Mouse (Mus musculus) brain, adult 2 months (tissue): Measurements from ENCODE around the gene Cldn10.
A peak's percentile ranks its signal among the peaks of the same experiment; 100 is the strongest.
"Not testable (repeated sequence)": the region's sequence is repeated elsewhere in the genome, so short reads cannot be mapped to it uniquely, and the experiment has no call there.

Source experiments
- DNase-seq: peaks from one replicate; pipeline ENCODE4 v3.0.0; 2011; ENCODE audit warnings: low read depth, low spot score

Cldn10 gene

DNA sequence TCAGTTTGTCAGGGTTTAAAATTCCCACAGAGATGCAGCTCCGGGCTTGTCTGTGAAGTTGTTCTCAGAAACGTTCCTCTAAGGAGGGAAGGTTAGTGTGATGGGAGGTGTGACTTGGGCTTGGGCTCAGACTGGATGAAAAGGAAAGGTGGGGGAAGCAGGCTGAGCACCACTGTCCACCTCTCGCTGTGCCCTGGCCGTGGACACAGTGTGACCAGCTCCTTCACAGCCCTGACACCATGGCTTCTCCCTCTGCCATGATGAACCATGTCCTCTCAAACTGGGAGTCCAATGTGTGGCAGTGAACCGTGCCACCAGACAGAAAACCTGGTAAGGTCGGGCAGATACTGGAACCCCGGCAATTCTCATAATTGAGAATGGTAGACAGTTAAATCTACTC lies 6.1 kb upstream of the Cldn10 start:
- DNase-seq, result no peak

DNA sequence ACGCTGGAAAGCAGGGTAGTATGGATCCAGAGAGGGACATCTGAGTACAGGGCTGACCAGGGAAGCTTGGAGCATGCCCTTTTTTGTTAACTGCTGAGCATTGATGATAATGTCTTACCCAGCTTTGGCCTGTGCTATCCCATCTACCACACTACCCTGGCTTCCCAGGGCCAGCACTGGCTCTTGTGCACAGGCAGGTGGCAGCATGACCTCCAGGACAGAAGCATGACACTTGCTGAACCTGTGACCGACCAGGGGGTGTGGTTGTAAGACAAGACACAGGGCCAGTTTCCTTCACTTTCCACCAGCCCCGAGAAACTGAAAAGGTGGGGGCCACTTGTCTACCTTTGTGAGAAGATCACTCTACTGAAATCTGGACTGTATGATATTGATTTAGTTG lies 5.5 kb upstream of the Cldn10 start:
- no peak for DNase-seq

DNA sequence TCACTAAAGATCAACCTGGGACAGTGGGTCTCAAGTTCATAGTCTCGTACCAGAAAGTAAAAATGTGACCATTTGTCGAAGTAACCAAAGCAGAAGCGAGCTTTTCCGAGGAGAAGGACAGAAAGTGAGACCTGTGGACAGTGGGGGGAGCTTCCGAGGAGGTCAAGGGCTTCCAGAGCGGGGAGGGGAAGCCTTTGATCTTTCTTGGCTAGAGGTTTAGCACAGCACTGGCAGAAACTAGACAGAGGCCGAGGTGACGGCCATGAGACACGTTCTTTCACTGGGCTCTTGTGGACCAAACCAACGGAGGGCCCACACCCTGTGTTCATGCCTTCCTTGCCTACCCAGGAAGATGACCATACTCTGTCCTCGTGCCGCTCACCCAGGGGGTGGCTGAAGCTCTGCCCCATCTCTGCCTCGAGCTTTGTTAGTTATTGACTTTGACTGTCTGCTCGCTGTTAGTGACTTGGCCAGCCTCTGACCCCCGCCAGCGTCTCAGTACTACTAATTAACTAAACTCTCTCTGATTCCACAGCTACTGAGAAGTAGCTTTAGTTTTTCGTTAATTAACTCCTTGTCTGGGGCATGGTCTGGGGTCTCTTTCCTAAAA lies 4.3 kb upstream of the Cldn10 start:
- no peak for DNase-seq

DNA sequence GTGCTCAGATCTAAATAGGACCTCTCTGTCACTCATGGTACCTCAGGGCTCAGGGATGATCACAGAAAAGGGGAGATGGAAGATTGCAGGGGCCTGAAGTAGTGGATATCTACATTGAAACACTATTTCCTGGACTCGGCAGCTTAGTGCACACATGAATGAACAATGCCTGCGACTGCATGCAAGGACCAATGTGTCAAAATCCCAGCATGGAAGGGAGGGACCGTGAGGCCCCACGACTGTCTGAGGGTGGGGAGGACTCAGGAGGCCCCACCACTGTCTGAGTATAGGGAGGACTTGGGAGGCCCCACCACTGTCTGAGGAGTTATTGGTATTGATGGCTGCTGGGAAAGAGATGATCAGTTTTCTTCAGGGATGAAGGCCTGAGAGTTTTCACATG lies 2.5 kb downstream of the Cldn10 start:
- DNase-seq, result no peak

DNA sequence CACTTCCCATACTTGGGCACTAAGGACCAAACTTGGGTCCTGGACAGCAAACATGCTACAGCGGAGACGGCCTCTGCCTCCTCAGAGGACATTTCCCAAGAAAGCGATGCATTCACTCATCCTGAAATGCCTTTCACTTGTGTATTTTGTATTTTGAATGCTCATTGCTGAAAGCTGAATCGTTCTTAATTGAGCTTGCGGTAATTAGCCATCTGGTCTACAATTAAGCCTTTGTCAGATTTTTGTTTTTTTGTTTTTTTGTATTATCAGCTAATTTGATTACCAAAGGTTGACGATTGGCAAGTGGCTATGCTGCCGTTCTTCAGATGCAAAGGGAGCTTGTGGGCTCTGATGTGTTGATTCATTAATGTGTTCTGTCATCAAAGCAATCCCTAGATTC lies 5.2 kb downstream of the Cldn10 start:
- no peak for DNase-seq

DNA sequence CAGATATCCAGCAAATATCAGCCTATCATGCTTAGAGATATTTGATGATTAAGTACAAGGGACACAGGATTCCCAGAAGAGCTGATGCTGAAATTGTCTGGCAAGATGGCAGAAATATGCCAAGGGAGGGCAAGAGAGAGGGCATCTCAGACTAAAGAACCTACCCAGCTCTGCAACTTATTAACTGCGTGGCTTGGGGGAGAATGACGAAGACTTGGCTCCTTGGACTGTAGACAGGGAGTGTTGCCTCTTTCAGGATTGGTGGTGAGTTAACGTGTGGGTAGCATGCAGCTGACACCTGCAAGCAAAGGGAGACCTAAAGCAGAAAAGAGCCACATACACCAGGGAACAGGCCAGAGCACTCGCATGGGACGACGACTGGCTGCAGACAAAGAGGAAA lies 5.7 kb downstream of the Cldn10 start:
- no peak for DNase-seq

DNA sequence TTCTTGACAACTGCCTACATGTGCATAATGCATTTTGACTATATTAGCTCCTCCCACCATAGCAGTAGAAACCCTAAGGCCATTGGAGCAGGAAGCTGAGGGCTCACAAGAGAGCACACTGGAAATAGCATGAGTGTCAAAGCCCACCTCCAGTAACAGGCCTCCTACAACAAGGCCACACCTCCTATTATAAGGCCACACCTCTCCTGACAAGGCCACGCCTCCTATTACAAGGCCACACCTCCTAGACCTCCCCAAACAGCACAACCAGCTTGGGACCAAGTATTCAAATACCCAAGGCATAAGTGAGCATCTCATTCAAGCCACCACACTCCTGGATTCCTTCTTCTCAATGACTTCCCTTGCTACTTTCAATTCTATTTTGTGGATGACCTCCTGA lies 6.5 kb downstream of the Cldn10 start:
- no peak for DNase-seq

DNA sequence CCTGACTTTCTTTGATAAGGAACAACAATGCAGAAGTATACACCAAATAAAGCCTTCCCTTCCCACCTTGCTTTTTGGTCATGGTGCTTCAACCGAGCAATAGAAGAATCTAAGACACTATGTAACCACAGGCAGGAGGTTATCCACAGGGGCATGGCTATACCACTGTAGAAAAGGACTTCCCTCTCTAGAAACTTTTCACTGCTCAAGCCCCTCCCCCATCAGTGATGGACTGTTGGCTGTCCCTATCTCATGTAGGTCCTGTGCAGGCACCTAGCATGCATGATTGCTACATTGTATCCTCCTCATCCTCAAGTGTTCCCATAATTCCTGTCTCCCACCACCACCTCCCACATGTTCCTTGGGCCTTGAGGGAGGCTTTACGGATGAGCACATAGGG lies 7.2 kb downstream of the Cldn10 start:
- no peak for DNase-seq

DNA sequence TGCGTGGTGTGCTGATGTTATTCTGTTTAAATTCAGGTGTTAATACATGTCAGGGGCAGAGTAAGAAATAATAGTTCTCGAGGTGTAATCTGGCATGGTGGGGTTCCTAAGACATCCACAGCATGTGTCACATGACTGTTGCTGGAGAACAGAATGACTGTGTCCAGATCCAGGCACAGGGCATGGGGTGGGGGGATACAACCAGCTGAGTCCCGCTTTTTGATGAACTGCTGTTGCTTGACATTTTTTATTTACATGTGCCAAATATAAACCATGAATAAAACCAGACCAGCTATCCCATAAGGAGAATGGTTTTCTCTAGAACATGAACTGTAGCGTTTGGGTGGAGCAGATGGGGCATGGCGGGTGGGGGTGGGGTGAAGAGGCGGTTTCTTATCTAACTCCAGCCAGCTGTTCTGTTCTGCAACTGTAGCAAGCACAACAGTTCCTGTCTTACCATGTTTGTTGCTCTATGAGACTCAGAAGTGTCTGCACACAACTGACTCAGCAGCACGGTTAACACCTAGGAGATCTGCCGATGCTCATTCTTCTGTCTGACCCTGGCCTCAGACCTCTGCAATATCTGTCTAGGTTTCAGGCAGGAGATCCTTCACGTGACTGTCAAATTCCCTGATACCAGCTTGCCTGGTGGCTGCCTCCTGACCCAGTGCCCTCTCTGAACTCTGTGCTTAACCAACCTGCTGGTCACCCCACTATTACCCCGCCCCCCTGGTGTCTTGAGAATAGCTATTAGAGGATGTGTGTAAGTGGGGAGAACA lies 8.4 kb downstream of the Cldn10 start:
- peak; percentile 38 for DNase-seq

DNA sequence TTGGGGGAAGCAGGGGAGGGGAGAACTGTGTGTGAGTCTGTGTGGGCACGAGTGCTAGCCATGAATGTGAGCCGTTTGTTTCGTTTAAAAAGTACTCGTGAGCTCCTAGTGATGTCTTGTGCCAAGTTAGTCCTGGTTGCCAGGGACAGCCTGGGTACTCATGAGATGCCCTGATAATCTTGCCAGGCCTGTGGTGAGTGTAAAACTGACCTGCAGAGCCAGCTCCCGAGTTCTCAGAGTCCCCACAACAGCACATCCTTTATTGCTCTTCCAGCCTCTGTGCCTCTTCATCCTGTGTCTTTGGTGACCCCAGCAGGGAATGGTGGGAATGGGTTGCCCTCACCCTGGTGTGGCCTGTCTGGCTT lies 9.0 kb downstream of the Cldn10 start:
- DNase-seq, result no peak

DNA sequence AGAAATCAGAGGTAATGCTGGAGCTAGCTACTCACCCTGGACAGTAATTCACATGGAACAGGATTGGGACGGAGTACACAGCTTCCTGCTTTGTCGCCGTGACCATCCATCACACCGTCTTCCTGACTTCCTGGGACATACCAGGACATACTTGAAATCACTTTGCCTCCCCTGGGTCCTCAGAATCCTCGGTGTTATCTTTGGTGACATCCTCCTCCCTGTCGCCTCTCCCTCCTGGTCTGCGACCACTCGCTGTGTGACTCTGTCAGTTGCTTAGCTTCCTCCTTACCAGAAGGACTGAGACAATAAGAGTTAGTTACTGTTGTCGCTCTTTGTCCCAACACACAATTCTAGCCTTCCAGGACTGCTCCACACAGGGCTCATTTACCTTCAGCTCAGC lies 9.6 kb downstream of the Cldn10 start:
- DNase-seq, result no peak

DNA sequence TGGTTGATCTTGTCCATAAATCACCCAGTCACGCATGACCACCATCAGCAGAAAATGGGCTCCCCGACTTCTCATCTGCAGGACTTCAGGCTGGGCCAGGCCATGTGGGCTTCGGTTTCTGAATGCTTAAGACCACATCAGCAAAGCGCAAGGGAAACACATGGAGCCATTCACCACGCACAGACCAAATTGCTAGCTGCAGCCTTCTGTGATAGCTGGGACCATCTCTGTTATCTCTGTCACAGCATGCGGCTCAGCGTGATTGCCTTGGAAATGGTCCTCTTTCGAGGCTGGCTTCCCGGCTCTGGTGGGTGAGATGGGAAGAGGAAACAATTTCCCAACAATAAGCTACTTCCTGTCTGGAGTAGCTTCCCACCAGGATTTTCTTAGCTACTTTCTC lies 12.2 kb downstream of the Cldn10 start:
- DNase-seq, result no peak

DNA sequence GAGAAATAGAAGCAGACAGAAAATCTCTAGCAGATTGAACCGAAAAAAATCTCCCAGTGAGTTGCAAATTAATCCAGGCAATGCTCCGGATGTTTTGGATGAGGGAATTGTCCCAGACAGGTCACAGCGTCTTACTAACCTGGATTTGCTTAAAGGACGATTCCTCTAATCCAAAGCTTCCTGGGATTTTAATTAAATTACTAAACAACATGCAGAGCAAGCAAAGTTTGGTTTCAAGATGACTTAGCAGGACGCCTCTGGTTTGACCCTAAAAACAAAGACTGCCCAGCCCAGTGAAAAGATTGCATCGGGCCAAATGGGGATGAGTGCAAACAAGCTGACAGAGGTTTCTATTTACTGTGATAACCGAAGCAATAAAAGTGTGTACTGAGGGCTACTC lies 16.2 kb downstream of the Cldn10 start:
- DNase-seq, result no peak

DNA sequence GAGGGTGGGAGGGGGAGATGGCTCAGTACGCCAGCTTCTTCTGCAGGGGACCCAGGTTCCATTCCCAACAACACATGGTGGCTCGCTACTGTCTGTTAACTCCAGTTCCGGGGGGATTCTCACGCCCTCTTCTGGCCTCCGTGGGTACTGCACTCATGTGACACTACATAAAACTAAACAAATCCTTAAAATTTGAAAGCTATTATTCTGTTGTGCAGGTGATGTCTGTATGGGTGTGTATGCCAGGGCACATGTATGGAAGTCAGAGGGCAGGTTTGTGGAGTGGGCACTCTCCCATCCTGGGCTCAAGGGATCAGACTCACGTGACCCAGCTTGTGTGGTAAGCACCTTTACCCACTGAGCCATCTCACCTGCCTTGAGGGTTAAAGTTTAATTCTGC lies 16.6 kb downstream of the Cldn10 start:
- DNase-seq, result no peak

DNA sequence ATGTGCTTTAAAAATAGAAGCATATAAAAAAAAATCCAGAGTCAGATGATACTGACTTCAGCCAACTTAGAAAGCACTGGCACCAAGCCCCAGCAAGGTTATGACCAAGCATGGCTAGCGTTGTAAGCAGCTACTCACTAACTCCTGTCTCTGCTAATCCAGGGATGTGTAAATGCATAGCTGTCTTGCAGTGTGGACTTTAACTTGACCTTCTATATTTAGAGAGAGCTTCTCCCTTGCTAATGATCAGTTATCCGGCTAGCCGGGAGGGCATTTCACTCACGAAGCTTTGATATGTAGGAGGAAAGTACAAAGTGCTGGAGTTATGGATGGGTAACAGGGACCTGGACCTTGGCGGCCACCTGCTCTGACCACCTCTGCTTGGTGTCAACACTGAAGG lies 19.9 kb downstream of the Cldn10 start:
- no peak for DNase-seq

DNA sequence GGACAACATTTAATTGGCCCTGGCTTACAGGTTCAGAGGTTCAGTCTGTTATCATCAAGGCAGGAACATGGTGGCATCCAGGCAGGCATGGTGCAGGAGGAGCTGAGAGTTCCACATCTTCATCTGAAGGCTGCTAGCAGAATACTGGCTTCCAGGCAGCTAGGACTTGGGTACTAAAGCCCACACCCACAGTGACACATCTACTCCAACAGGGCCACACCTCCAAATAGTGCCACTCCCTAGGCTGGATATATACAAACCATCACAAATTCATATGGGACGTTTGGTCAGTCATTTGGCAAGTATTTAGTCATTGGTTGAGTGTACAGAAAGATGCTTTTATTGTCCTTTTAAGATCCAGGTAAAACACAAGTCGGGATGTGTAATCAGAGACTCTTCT lies 20.5 kb downstream of the Cldn10 start:
- DNase-seq, result not testable (repeated sequence)

DNA sequence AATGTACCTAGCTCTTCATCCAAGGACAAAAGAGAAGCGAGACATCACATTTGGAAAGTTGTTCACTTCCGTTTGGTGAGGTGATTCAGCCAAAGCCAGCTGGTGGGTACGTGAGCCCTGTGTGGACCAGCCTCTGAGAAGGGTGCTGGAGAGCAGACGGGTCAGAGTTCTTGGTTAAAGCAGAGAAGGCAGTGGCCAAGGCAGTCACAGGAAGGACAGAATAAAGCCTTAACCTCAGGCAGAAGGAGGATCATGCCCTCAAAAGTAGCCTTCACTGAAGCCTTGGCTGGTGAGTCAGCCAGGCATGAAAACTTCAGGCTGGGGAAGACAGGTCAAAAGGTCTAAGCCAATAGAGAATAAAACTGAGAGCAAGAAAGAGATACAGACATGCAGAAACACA lies 22.0 kb downstream of the Cldn10 start:
- no peak for DNase-seq

DNA sequence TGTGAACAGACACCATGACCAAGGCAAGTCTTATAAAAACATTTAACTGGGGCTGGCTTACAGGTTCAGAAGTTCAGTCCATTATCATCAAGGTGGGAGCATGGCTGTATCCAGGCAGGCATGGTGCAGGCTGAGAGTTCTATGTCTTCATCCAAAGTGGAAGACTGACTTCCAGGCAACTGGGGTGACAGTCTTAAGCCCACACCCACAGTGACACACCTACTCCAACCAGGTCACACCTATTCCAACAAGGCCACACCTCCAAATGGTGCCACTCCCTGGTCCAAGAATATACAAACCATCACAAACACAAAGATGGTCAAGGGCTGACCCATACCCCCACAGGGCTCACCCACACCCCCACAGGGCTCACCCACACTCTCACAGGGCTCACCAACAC lies 23.5 kb downstream of the Cldn10 start:
- DNase-seq, result not testable (repeated sequence)

DNA sequence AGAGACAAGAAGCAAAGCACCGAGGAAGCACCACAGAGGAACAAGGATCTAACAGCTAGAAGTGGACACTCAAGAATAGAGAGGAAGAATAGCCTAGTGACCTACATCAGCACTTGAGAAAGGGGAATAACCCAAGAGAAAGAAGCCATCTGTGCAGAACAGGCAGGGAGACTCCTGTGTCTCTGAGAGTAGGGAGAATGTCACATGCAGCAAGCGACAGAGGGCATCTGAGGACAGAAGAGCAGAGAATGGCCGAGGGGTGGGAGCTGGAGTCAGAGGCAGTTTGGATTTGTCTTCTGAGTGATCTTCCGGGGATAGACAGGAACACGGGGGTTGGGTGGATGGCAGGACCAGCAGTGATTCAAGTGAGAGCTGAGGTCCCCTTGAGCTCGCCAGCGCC lies 25.4 kb downstream of the Cldn10 start:
- peak; percentile 15 for DNase-seq

DNA sequence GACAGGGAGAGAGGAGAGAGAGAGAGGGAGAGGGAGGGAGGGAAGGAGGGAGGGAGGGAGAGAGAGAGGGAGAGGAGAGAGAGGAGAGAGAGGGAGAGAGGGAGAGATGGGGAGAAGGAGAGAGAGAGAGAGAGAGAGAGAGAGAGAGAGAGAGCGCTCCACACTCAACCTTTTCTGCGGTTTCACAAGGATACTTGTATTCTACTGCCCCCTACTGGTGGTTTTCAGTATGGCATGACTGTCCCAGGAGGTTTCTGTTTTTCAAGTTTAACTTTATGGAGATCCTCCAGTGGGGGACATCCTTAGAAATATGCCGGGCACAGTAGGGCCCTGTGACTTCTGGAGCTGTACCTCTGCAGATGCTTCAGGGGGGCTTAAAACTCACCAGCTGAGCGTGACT lies 28.8 kb downstream of the Cldn10 start:
- peak; percentile 69 for DNase-seq

DNA sequence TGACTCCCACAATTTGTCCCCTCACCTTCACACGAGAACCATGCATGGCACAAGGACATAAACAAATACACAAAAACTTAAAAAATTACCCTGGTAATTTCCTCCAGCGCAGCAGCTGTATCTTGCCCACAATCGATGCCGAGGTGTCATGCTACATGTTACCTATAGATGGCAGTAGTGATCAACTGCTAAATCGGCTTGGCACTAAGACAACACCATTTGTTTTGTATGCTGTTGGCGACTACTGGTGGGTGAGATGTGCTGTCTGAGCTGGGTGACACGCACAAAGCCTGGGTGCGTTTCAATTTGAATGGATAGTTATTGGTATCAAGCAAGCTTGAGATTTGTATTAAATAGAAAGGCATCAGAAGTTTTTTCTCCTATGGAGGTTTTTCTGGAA lies 32.4 kb downstream of the Cldn10 start:
- peak; percentile 83 for DNase-seq

DNA sequence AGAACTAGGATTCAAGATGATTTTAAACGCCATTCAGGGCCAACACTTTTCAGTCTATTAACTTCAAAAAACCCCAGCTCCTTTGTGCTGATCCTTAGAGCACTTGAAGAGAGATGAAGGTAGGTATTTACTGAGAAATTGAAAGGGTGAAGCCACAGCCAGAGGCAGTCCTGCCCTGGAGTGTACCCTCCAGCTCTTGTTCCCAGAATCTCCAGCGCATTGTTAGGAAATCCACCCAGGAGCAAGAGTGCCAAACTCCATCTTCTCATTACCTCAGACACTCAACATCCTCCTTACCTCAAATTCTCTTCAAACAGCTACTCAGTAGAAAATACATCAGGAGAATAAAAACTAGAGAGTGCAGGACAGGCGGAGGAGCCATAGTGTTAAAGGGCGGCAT lies 35.1 kb downstream of the Cldn10 start:
- no peak for DNase-seq

DNA sequence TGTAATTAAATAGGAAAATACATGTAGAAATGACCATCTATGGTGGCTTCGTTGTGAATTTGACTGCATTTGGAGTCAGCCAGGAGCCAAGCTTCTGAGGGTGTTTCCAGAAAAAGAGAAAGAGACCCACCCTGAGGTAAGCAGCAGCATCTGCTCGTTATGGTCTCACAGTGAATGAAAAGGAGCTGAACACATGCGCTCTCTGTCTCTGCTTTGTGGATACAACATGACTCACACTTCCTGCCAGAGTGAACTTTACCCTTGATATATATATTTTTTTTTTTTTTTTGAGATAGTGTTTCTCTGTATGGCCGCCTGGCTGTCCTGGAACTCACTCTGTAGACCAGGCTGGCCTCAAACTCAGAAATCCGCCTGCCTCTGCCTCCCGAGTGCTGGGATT lies 35.6 kb downstream of the Cldn10 start:
- no peak for DNase-seq

DNA sequence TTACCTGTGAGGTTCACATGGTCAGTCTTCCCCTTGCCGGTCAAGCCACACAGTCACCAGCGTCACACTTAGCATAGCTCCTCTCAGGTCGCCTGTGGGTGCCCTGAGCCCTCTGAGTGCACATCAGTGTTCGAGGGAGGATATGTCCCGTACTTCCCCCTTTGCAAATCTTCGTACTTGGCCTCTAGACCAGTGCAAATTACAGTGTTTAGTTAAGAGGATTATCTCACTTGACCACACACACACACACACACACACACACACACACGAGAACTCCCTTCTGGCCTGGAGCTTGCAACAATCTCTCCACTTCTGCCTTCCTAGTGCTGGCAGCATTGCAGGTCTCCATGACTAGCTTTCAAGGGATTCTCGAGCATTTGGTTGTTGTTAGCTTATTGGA lies 38.6 kb downstream of the Cldn10 start:
- DNase-seq, result no peak
